Mouse (Mus musculus): Measurements from ENCODE around the gene Rpgrip1l.

- TF ChIP-seq CTCF (IDR thresholded peaks at IDR 0.05; ENCODE audit: borderline replicate concordance, insufficient read depth, low read length) = no peak
- no peak for TF ChIP-seq POLR2A (IDR thresholded peaks at IDR 0.05; ENCODE audit: low read depth, low read length)
These were observed 29.1 kb upstream of the Rpgrip1l start for GRCm38 (mm10) chr8:91342196-91342595.

Data from embryonic fibroblast, embryonic 13.5 days (primary cell).